Mouse (Mus musculus): ENCODE results near the gene Rpl18. TPM values are rescaled to one million over a fixed set of nuclear protein-coding genes. Genes with fewer than 3 reads are reported as not detected.
A peak's percentile ranks its signal among the peaks of the same experiment; 100 is the strongest.

Gene Rpl18
- total RNA-seq, 1 experiment, result 3,487 TPM

DNA sequence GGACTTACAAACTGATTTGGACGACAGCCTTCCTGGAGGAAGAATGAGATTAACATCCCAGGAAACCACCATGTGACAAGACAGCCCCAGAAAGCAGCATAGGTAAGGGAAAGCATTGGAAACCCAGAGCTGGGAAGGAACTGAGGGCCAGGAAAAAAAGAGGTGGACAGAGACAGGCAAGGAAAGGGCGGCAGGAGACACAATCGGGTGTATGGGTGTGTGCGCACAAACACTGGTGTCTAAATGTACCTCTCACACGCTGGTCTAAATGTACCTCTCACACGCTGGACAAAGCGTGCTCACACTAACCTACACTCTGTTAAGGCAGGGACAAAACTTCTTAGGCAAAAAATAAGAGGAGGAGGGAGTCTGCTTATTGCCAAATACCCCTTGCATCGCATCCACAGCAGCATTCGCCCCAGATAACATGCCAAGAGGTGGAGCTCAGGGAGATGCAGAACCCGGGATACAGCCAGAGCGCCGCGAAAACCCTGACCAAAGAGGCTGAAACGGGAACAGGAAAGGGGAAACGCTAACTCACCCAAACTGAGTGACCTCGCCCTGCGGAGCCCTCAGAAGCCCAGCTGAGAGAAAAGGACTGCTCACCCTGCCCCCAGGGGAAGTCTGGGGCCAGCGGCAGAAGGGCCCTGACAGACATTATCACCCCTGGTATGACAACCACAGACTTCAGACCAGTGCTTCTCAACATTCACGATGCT, 643 bp downstream of the Rpl18 start:
- Histone ChIP-seq H3K36me3 (ENCODE audit: control insufficient read depth, insufficient read depth, low read length, poor library complexity, severe bottlenecking) (peaks cover 50% of the 10 kb centered on the region), H3K4me1 (ENCODE audit: control insufficient read depth in 2 of 2, insufficient read depth in 2 of 2, low read length in 2 of 2, poor library complexity in 1 of 2) (peaks cover 0 to 21% of the 10 kb centered on the region in 2 experiments; a peak in 2 of 4 replicates), H3K9ac (ENCODE audit: insufficient read depth, low read depth, low read length, poor library complexity, severe bottlenecking) (no peak overlapping the region; the same call in 1 of the 2 replicates), H3K27ac (ENCODE audit: insufficient read depth, low read depth, low read length, poor library complexity, severe bottlenecking) (no peak overlapping the region), H3K4me3 (ENCODE audit: insufficient read depth in 1 of 2, low read depth in 1 of 2, low read length in 2 of 2, poor library complexity in 1 of 2, severe bottlenecking in 1 of 2) (peak overlapping the region in 1 of 2 experiments; percentile 63; a peak in 1 of 4 replicates), H3K9me3 (ENCODE audit: control insufficient read depth, insufficient read depth, low read depth, low read length) (no peaks in the 10 kb centered on the region)
- DNase-seq (ENCODE audit: low read depth, low spot score), result no peak
- in situ Hi-C loops (cut with MboI; ENCODE audit: low sequenced_read_pairs in 2 of 2, unreplicated experiment in 2 of 2), result no loop called here
- TF ChIP-seq HCFC1 (IDR thresholded peaks at IDR 0.05; ENCODE audit: borderline replicate concordance, insufficient read depth, low read length) (no peak), CHD2 (IDR thresholded peaks at IDR 0.05; ENCODE audit: low read depth, low read length) (no peak), ZNF384 (IDR thresholded peaks at IDR 0.05; ENCODE audit: low read depth, low read length) (no peak), ZC3H11A (IDR thresholded peaks at IDR 0.05; ENCODE audit: borderline replicate concordance, low read depth, low read length) (no peak), MAFK (IDR thresholded peaks at IDR 0.05; ENCODE audit: insufficient read depth, low read depth, low read length) (no peak)

DNA sequence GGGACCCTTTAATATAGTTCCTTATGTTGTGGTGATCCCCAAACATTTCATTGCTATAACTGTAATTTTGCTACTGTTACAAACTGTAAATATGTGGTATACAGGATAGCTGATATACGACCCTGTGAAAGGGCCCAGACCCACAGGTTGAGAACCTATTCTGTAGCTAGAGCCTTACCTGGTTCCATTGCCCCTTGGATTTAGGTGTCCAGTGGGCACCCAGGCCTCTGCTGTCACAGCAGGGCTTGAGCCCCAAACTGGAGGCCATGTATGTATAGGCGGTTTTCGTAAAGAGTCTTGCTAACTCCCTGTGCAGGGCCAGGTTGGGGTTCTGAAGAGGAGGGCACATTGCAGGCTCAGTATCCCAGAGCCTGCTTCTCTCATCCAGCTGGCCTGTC, 1.2 kb downstream of the Rpl18 start:
- TF ChIP-seq MAFK (IDR thresholded peaks at IDR 0.05; ENCODE audit: insufficient read depth, low read depth, low read length) (no peak), ZNF384 (IDR thresholded peaks at IDR 0.05; ENCODE audit: low read depth, low read length) (no peak), HCFC1 (IDR thresholded peaks at IDR 0.05; ENCODE audit: borderline replicate concordance, insufficient read depth, low read length) (no peak), ZC3H11A (IDR thresholded peaks at IDR 0.05; ENCODE audit: borderline replicate concordance, low read depth, low read length) (no peak)
- DNase-seq (ENCODE audit: low read depth, low spot score), result no peak
- Histone ChIP-seq H3K4me1 (ENCODE audit: control insufficient read depth in 2 of 2, insufficient read depth in 2 of 2, low read length in 2 of 2, poor library complexity in 1 of 2) (peaks cover 0 to 19% of the 10 kb centered on the region in 2 experiments; a peak in 2 of 4 replicates), H3K27ac (ENCODE audit: insufficient read depth, low read depth, low read length, poor library complexity, severe bottlenecking) (no peak overlapping the region), H3K9me3 (ENCODE audit: control insufficient read depth, insufficient read depth, low read depth, low read length) (no peaks in the 10 kb centered on the region), H3K4me3 (ENCODE audit: insufficient read depth in 1 of 2, low read depth in 1 of 2, low read length in 2 of 2, poor library complexity in 1 of 2, severe bottlenecking in 1 of 2) (no peak overlapping the region), H3K36me3 (ENCODE audit: control insufficient read depth, insufficient read depth, low read length, poor library complexity, severe bottlenecking) (peaks cover 50% of the 10 kb centered on the region), H3K9ac (ENCODE audit: insufficient read depth, low read depth, low read length, poor library complexity, severe bottlenecking) (no peak overlapping the region)
- in situ Hi-C loops (cut with MboI; ENCODE audit: low sequenced_read_pairs in 2 of 2, unreplicated experiment in 2 of 2), result no loop called here

DNA sequence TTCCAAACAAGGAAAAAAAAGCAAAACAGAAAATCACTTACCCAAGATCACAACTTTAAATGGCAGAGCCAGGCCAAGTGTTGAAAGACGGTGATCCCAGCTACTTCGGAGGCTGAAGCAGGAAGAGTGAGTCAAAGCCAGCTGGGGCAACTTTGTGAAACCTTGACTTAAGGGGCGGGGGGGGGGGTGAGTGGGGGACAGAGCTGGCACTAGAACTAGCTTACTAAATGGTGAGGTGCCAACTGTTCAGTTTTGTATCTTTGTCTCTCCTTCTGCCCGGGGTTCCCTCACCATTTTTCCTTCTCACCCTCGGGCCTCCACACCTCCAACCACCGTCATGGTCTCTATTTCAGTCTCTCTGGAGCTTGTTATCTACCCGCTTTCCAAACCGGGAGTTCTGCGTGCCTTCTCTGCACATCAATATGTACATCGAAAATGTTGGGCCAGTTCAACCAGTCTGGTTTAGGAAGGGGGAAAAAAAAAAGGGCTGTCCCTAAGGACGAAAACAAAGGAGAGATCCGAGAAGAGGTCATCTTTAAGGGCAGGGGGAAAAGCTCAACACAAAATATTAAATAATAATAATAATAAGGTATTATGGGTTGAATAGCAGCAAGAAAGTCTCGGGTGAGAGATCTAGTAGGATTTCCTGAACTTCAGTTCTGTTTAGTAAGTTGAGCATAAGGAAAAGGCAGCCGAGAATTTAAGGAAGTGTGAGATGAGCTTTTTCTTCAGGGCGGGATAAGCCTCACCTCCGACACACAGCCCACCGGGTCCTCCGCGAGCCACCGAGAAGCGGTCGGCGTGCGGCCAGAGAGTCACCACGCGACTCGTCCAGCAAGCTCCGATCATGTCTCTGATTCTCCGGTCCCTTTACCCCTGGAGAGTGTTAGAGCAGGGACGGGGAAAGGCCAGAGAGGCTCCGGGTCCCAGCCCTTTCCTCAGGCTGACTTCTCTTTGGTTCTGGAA, 2.0 kb downstream of the Rpl18 start:
- peak overlapping the region; percentile 96 for H3K9ac ChIP-seq (ENCODE audit: insufficient read depth, low read depth, low read length, poor library complexity, severe bottlenecking)
- no peak for TF ChIP-seq ZNF384 (IDR thresholded peaks at IDR 0.05; ENCODE audit: low read depth, low read length)
- no peak for TF ChIP-seq ZC3H11A (IDR thresholded peaks at IDR 0.05; ENCODE audit: borderline replicate concordance, low read depth, low read length)
- TF ChIP-seq CHD2 (IDR thresholded peaks at IDR 0.05; ENCODE audit: low read depth, low read length), result no peak
- TF ChIP-seq HCFC1 (IDR thresholded peaks at IDR 0.05; ENCODE audit: borderline replicate concordance, insufficient read depth, low read length), result no peak
- no peak for TF ChIP-seq MAFK (IDR thresholded peaks at IDR 0.05; ENCODE audit: insufficient read depth, low read depth, low read length)
- peak overlapping the region; percentile 87 to 88 for H3K4me3 ChIP-seq (ENCODE audit: insufficient read depth in 1 of 2, low read depth in 1 of 2, low read length in 2 of 2, poor library complexity in 1 of 2, severe bottlenecking in 1 of 2)
- H3K36me3 ChIP-seq (ENCODE audit: control insufficient read depth, insufficient read depth, low read length, poor library complexity, severe bottlenecking), result peaks cover 49% of the 10 kb centered on the region
- peaks cover 0 to 16% of the 10 kb centered on the region in 2 experiments; a peak in 2 of 4 replicates for H3K4me1 ChIP-seq (ENCODE audit: control insufficient read depth in 2 of 2, insufficient read depth in 2 of 2, low read length in 2 of 2, poor library complexity in 1 of 2)
- no peak for DNase-seq (ENCODE audit: low read depth, low spot score)
- in situ Hi-C loops (cut with MboI; ENCODE audit: low sequenced_read_pairs in 2 of 2, unreplicated experiment in 2 of 2), result no loop called here
- H3K9me3 ChIP-seq (ENCODE audit: control insufficient read depth, insufficient read depth, low read depth, low read length), result no peaks in the 10 kb centered on the region
- H3K27ac ChIP-seq (ENCODE audit: insufficient read depth, low read depth, low read length, poor library complexity, severe bottlenecking), result peak overlapping the region; percentile 55; the same call in 1 of the 2 replicates

DNA sequence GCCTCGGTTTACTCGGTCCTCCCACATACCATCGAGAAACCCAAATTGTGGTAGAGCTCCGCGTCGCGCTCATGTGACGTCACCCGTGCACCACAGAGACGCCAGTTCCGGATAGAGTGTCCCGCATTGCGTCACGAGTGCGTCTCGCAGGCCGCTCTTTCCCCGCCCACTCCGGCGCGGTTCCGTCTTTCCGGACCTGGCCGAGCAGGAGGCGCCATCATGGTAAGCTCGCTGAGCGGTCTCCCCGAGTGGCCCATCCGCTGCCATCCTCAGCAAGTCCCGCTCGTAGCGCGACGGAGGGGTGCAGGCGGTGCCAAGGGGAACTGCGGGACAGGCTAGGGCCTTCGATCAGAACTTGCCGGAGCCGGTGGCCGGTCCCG, 2.7 kb downstream of the Rpl18 start, which contains the start of gene Sphk2:
Gene Sphk2 (minus strand): TSS at position 85 of the 380 bp plus-strand sequence.
- in situ Hi-C loops (cut with MboI; ENCODE audit: low sequenced_read_pairs in 2 of 2, unreplicated experiment in 2 of 2), result no loop called here
- Histone ChIP-seq H3K9me3 (ENCODE audit: control insufficient read depth, insufficient read depth, low read depth, low read length) (no peaks in the 10 kb centered on the region), H3K4me1 (ENCODE audit: control insufficient read depth in 2 of 2, insufficient read depth in 2 of 2, low read length in 2 of 2, poor library complexity in 1 of 2) (peaks cover 0 to 15% of the 10 kb centered on the region in 2 experiments; a peak in 2 of 4 replicates), H3K4me3 (ENCODE audit: insufficient read depth in 1 of 2, low read depth in 1 of 2, low read length in 2 of 2, poor library complexity in 1 of 2, severe bottlenecking in 1 of 2) (peak within 1 kb of the TSS; percentile 88 to 93), H3K36me3 (ENCODE audit: control insufficient read depth, insufficient read depth, low read length, poor library complexity, severe bottlenecking) (peaks cover 52% of the 10 kb centered on the region), H3K9ac (ENCODE audit: insufficient read depth, low read depth, low read length, poor library complexity, severe bottlenecking) (peak within 1 kb of the TSS; percentile 98), H3K27ac (ENCODE audit: insufficient read depth, low read depth, low read length, poor library complexity, severe bottlenecking) (peak within 1 kb of the TSS; percentile 81)
- TF ChIP-seq HCFC1 (IDR thresholded peaks at IDR 0.05; ENCODE audit: borderline replicate concordance, insufficient read depth, low read length) (peak; percentile 92), MAFK (IDR thresholded peaks at IDR 0.05; ENCODE audit: insufficient read depth, low read depth, low read length) (no peak), ZC3H11A (IDR thresholded peaks at IDR 0.05; ENCODE audit: borderline replicate concordance, low read depth, low read length) (0 out of 2 replicates have a peak, but pooled peaks have one; percentile 16)
- DNase-seq (ENCODE audit: low read depth, low spot score), result peak; percentile 98
